Mouse (Mus musculus): ENCODE data around the gene Irx3.

GRCm38 (mm10) chr8:91823357-91823756 is 21.5 kb upstream of the Irx3 start:
- TF ChIP-seq POLR2AphosphoS5 (IDR thresholded peaks at IDR 0.05; ENCODE audit: insufficient replicate concordance, low read depth, low read length) (no peak), CTCF (IDR thresholded peaks at IDR 0.05; ENCODE audit: low read depth, low read length) (no peak)

All from G1E (cell line).